Mouse (Mus musculus) limb, embryonic 10.5 days (tissue): ENCODE results near the gene Ppm1l. TPM values are rescaled to one million over a fixed set of nuclear protein-coding genes. Genes with fewer than 3 reads are reported as not detected.
A peak's percentile ranks its signal among the peaks of the same experiment; 100 is the strongest.

ENCODE experiments used
- DNase-seq: peaks from one replicate; pipeline ENCODE4 v3.0.0-alpha.2; 2017; ENCODE audit warnings: low spot score
- H3K27ac ChIP-seq: fragments of 300-500 bp; sonication (generic); 2 replicates; pipeline ENCODE4 v1.5.1; 2016; ENCODE audit warnings: mild to moderate bottlenecking
- H3K27me3 ChIP-seq: fragments of 300-500 bp; sonication (generic); 2 replicates; pipeline ENCODE4 v1.6.1; 2016; ENCODE audit warnings: low read depth, mild to moderate bottlenecking; ENCODE audit not compliant: poor library complexity, severe bottlenecking
- H3K36me3 ChIP-seq: fragments of 300-500 bp; sonication (generic); 2 replicates; pipeline ENCODE4 v1.6.1; 2016; ENCODE audit warnings: mild to moderate bottlenecking, moderate library complexity
- H3K4me1 ChIP-seq: fragments of 300-500 bp; sonication (generic); 2 replicates; pipeline ENCODE4 v1.6.1; 2016
- H3K4me3 ChIP-seq: fragments of 300-500 bp; sonication (generic); 2 replicates; pipeline ENCODE4 v1.5.1; 2016; ENCODE audit warnings: mild to moderate bottlenecking, moderate library complexity
- H3K9me3 ChIP-seq: fragments of 300-500 bp; sonication (generic); replicated peaks from 2 replicates; pipeline ENCODE4 v1.6.1; 2016; ENCODE audit warnings: mild to moderate bottlenecking
- WGBS: fragments of 180-500 bp; shearing (Covaris S2); methylation state at CpG from one replicate; pipeline ENCODE4 v1.1.7; 2016; 5-methylcytosine and 5-hydroxymethylcytosine counted together
- polyA plus RNA-seq: library from polyadenylated mRNA; unstranded; fragments of >200 nt; fragmentation: Nextera tagmentation; extraction: Ambion mirVana; gene quantifications from 2 replicates; pipeline ENCODE4 v1.2.1, GENCODE M21; 2016

The Ppm1l gene
- polyA plus RNA-seq, 1 experiment from 2014 or later: 9.5 TPM

GRCm38 (mm10) chr3:69502009-69502408 lies 185.3 kb downstream of the Ppm1l start:
- Histone ChIP-seq H3K9me3 (no peaks in the 10 kb centered on the region), H3K36me3 (no peaks in the 10 kb centered on the region), H3K4me1 (peaks cover 19% of the 10 kb centered on the region), H3K4me3 (no peak overlapping the region), H3K27me3 (no peaks in the 10 kb centered on the region), H3K27ac (no peak overlapping the region)
- WGBS: 8% methylated on average over 6 of the region's 6 CpGs
- DNase-seq: peak; percentile 48

GRCm38 (mm10) chr3:69502527-69502926 lies 185.9 kb downstream of the Ppm1l start:
- Histone ChIP-seq H3K27ac (no peak overlapping the region), H3K9me3 (no peaks in the 10 kb centered on the region), H3K4me3 (no peak overlapping the region), H3K36me3 (no peaks in the 10 kb centered on the region), H3K4me1 (peaks cover 19% of the 10 kb centered on the region), H3K27me3 (no peaks in the 10 kb centered on the region)
- no peak for DNase-seq
- 15% methylated on average over 4 of the region's 4 CpGs for WGBS

- Histone ChIP-seq H3K9me3 (no peaks in the 10 kb centered on the region), H3K4me3 (no peak overlapping the region), H3K4me1 (peaks cover 19% of the 10 kb centered on the region), H3K27ac (no peak overlapping the region), H3K36me3 (no peaks in the 10 kb centered on the region), H3K27me3 (no peaks in the 10 kb centered on the region)
- no peak for DNase-seq
- 82% methylated on average over 7 of the region's 7 CpGs for WGBS
Measured at GRCm38 (mm10) chr3:69505090-69505489, 188.4 kb downstream of the Ppm1l start.

GRCm38 (mm10) chr3:69506352-69506751 lies 189.7 kb downstream of the Ppm1l start:
- WGBS: 92% methylated on average over 4 of the region's 4 CpGs
- no peak for DNase-seq

GRCm38 (mm10) chr3:69509411-69509952 lies 192.8 kb downstream of the Ppm1l start:
- H3K9me3 ChIP-seq: no peaks in the 10 kb centered on the region
- WGBS: 93% methylated on average over 3 of the region's 3 CpGs
- no peak for DNase-seq
- H3K4me1 ChIP-seq: peaks cover 18% of the 10 kb centered on the region
- H3K27me3 ChIP-seq: no peaks in the 10 kb centered on the region
- no peak overlapping the region for H3K4me3 ChIP-seq
- H3K36me3 ChIP-seq: no peaks in the 10 kb centered on the region
- H3K27ac ChIP-seq: no peak overlapping the region

More at GRCm38 (mm10) chr3:69506352-69506751, 189.7 kb downstream of the Ppm1l start:
- Histone ChIP-seq H3K27ac (no peak overlapping the region), H3K4me1 (peaks cover 19% of the 10 kb centered on the region), H3K4me3 (no peak overlapping the region), H3K27me3 (no peaks in the 10 kb centered on the region), H3K36me3 (no peaks in the 10 kb centered on the region), H3K9me3 (no peaks in the 10 kb centered on the region)

- DNase-seq: no peak
- H3K27me3 ChIP-seq: no peaks in the 10 kb centered on the region
- no peak overlapping the region for H3K27ac ChIP-seq
- no peak overlapping the region for H3K4me3 ChIP-seq
- peaks cover 33% of the 10 kb centered on the region for H3K4me1 ChIP-seq
- 23% methylated on average over 7 of the region's 7 CpGs for WGBS
- H3K9me3 ChIP-seq: no peaks in the 10 kb centered on the region
- no peaks in the 10 kb centered on the region for H3K36me3 ChIP-seq
Measured at GRCm38 (mm10) chr3:69511881-69512280, 195.2 kb downstream of the Ppm1l start.

- no peaks in the 10 kb centered on the region for H3K9me3 ChIP-seq
- peaks cover 33% of the 10 kb centered on the region for H3K4me1 ChIP-seq
- no peak overlapping the region for H3K4me3 ChIP-seq
- WGBS: 28% methylated on average over 7 of the region's 7 CpGs
- H3K36me3 ChIP-seq: no peaks in the 10 kb centered on the region
- no peak for DNase-seq
- H3K27me3 ChIP-seq: no peaks in the 10 kb centered on the region
- H3K27ac ChIP-seq: 0 out of 2 replicates have a peak overlapping the region, but pooled peaks have one; percentile 19
Measured at GRCm38 (mm10) chr3:69512402-69512801, 195.7 kb downstream of the Ppm1l start.

- peak; percentile 31 for DNase-seq
- H3K36me3 ChIP-seq: no peaks in the 10 kb centered on the region
- H3K27ac ChIP-seq: 0 out of 2 replicates have a peak overlapping the region, but pooled peaks have one; percentile 12
- no peak overlapping the region for H3K4me3 ChIP-seq
- peaks cover 54% of the 10 kb centered on the region for H3K4me1 ChIP-seq
- WGBS: 75% methylated on average over 13 of the region's 13 CpGs
- no peaks in the 10 kb centered on the region for H3K27me3 ChIP-seq
- H3K9me3 ChIP-seq: no peaks in the 10 kb centered on the region
Measured at GRCm38 (mm10) chr3:69515730-69516350, 199.2 kb downstream of the Ppm1l start.

GRCm38 (mm10) chr3:69519188-69519587 lies 202.5 kb downstream of the Ppm1l start:
- Histone ChIP-seq H3K27ac (peak overlapping the region; percentile 82; the same call in 1 of the 2 replicates), H3K27me3 (no peaks in the 10 kb centered on the region)
- 78% methylated on average over 9 of the region's 9 CpGs for WGBS

GRCm38 (mm10) chr3:69519789-69520558 lies 203.3 kb downstream of the Ppm1l start:
- Histone ChIP-seq H3K27ac (peak overlapping the region; percentile 82), H3K36me3 (no peaks in the 10 kb centered on the region), H3K4me1 (peaks cover 44% of the 10 kb centered on the region), H3K4me3 (no peak overlapping the region), H3K9me3 (no peaks in the 10 kb centered on the region), H3K27me3 (no peaks in the 10 kb centered on the region)
- WGBS: 69% methylated on average over 21 of the region's 21 CpGs
- DNase-seq: peak; percentile 49

More at GRCm38 (mm10) chr3:69519188-69519587, 202.5 kb downstream of the Ppm1l start:
- no peak for DNase-seq
- Histone ChIP-seq H3K36me3 (no peaks in the 10 kb centered on the region), H3K4me3 (no peak overlapping the region), H3K4me1 (peaks cover 40% of the 10 kb centered on the region), H3K9me3 (no peaks in the 10 kb centered on the region)

- Histone ChIP-seq H3K27ac (no peak overlapping the region), H3K9me3 (no peaks in the 10 kb centered on the region), H3K36me3 (no peaks in the 10 kb centered on the region), H3K4me3 (no peak overlapping the region), H3K4me1 (peaks cover 30% of the 10 kb centered on the region), H3K27me3 (no peaks in the 10 kb centered on the region)
- 94% methylated on average over 3 of the region's 3 CpGs for WGBS
- no peak for DNase-seq
Measured at GRCm38 (mm10) chr3:69522270-69522669, 205.6 kb downstream of the Ppm1l start.

GRCm38 (mm10) chr3:69524356-69525071 lies 207.9 kb downstream of the Ppm1l start:
- no peak overlapping the region for H3K4me3 ChIP-seq
- no peak overlapping the region for H3K27ac ChIP-seq
- H3K4me1 ChIP-seq: peaks cover 23% of the 10 kb centered on the region
- H3K36me3 ChIP-seq: no peaks in the 10 kb centered on the region
- H3K27me3 ChIP-seq: no peaks in the 10 kb centered on the region
- no peaks in the 10 kb centered on the region for H3K9me3 ChIP-seq
- WGBS: 84% methylated on average over 8 of the region's 8 CpGs
- no peak for DNase-seq
